Mouse (Mus musculus): ENCODE data around the gene Plekha7. TPM values are rescaled to one million over a fixed set of nuclear protein-coding genes. Genes with fewer than 3 reads are reported as not detected.
A peak's percentile ranks its signal among the peaks of the same experiment; 100 is the strongest.

The Plekha7 gene
- total RNA-seq, 1 experiment = 38.0 TPM

DNA sequence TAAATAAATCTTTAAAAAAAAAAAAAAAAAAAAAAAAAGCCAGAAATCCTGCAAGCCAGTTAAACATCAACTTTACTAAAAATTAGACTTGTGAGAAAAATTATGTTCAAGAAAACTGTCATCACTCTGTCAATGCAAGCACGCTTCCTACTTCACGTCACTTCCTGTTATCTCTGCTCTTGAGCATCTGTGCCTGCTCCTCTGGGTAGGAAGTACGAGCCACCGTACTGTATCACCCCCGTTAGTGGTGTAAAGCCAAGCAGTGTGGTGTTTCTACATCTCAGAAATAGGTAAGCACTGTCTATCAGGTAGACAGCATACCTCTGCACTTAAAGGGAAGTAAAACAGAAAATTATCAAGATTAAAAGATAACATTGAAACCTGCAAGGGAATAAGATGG lies 19.7 kb upstream of the Plekha7 start:
- Histone ChIP-seq H3K36me3 (ENCODE audit: control insufficient read depth, insufficient read depth, low read length, poor library complexity, severe bottlenecking) (peaks cover 16% of the 10 kb centered on the region), H3K9me3 (ENCODE audit: control insufficient read depth, insufficient read depth, low read depth, low read length) (no peaks in the 10 kb centered on the region), H3K27ac (ENCODE audit: insufficient read depth, low read depth, low read length, poor library complexity, severe bottlenecking) (no peak overlapping the region), H3K4me1 (ENCODE audit: control insufficient read depth in 2 of 2, insufficient read depth in 2 of 2, low read length in 2 of 2, poor library complexity in 1 of 2) (peaks cover 0 to 3% of the 10 kb centered on the region in 2 experiments; a peak in 1 of 4 replicates), H3K4me3 (ENCODE audit: insufficient read depth in 1 of 2, low read depth in 1 of 2, low read length in 2 of 2, poor library complexity in 1 of 2, severe bottlenecking in 1 of 2) (no peak overlapping the region), H3K9ac (ENCODE audit: insufficient read depth, low read depth, low read length, poor library complexity, severe bottlenecking) (no peak overlapping the region)
- DNase-seq (ENCODE audit: low read depth, low spot score) = no peak
- in situ Hi-C loops (cut with MboI; ENCODE audit: low sequenced_read_pairs in 2 of 2, unreplicated experiment in 2 of 2) = no loop called here
- TF ChIP-seq CHD2 (IDR thresholded peaks at IDR 0.05; ENCODE audit: low read depth, low read length) (no peak), ZC3H11A (IDR thresholded peaks at IDR 0.05; ENCODE audit: borderline replicate concordance, low read depth, low read length) (no peak), ZNF384 (IDR thresholded peaks at IDR 0.05; ENCODE audit: low read depth, low read length) (no peak), HCFC1 (IDR thresholded peaks at IDR 0.05; ENCODE audit: borderline replicate concordance, insufficient read depth, low read length) (no peak), MAFK (IDR thresholded peaks at IDR 0.05; ENCODE audit: insufficient read depth, low read depth, low read length) (no peak)

DNA sequence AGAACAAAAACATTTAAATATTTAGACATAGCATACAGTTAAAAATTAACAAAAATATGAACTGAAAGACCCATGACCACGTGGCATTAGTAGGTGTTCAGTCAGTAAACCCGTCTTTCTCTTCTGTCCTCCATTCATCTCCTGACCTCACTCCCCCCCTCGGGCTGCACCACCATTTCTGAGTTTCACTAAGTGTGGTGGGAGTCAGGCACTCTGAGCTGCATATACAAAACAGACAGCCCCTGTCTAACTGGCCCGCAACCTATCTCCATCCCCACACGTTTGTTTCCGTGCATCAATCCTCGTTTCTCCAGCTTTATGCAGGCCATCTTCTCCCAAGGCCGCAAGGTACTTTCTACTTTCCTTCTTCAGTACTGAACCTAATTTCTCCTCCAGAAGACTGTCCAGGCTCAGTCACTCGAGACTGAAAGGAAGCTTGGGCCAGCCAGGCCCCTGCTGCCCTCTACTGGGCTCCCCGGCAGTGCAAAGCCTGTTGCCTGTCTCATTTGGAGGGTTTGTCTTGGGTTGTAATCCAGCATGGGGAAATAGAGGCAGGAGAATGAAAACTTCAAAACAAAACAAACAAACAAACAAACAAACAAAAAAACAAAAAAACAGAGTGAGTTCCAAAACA lies 15.3 kb upstream of the Plekha7 start:
- Histone ChIP-seq H3K9ac (ENCODE audit: insufficient read depth, low read depth, low read length, poor library complexity, severe bottlenecking) (no peak overlapping the region; the same call in 1 of the 2 replicates), H3K36me3 (ENCODE audit: control insufficient read depth, insufficient read depth, low read length, poor library complexity, severe bottlenecking) (no peaks in the 10 kb centered on the region), H3K9me3 (ENCODE audit: control insufficient read depth, insufficient read depth, low read depth, low read length) (no peaks in the 10 kb centered on the region), H3K4me1 (ENCODE audit: control insufficient read depth in 2 of 2, insufficient read depth in 2 of 2, low read length in 2 of 2, poor library complexity in 1 of 2) (peaks cover 0 to 3% of the 10 kb centered on the region in 2 experiments; a peak in 1 of 4 replicates), H3K4me3 (ENCODE audit: insufficient read depth in 1 of 2, low read depth in 1 of 2, low read length in 2 of 2, poor library complexity in 1 of 2, severe bottlenecking in 1 of 2) (no peak overlapping the region), H3K27ac (ENCODE audit: insufficient read depth, low read depth, low read length, poor library complexity, severe bottlenecking) (no peak overlapping the region)
- DNase-seq (ENCODE audit: low read depth, low spot score) = peak; percentile 54
- TF ChIP-seq ZC3H11A (IDR thresholded peaks at IDR 0.05; ENCODE audit: borderline replicate concordance, low read depth, low read length) = peak; percentile 57; the same call in 1 of the 2 replicates
- no peak for TF ChIP-seq HCFC1 (IDR thresholded peaks at IDR 0.05; ENCODE audit: borderline replicate concordance, insufficient read depth, low read length)
- in situ Hi-C loops (cut with MboI; ENCODE audit: low sequenced_read_pairs in 2 of 2, unreplicated experiment in 2 of 2) = no loop called here

GRCm38 (mm10) chr7:116309456-116309855 lies 1.3 kb upstream of the Plekha7 start:
- Histone ChIP-seq H3K4me3 (ENCODE audit: insufficient read depth in 1 of 2, low read depth in 1 of 2, low read length in 2 of 2, poor library complexity in 1 of 2, severe bottlenecking in 1 of 2) (peak overlapping the region in 1 of 2 experiments; percentile 40; a peak in 1 of 4 replicates), H3K9ac (ENCODE audit: insufficient read depth, low read depth, low read length, poor library complexity, severe bottlenecking) (no peak overlapping the region; the same call in 1 of the 2 replicates), H3K27ac (ENCODE audit: insufficient read depth, low read depth, low read length, poor library complexity, severe bottlenecking) (peak overlapping the region; percentile 55; the same call in 1 of the 2 replicates), H3K36me3 (ENCODE audit: control insufficient read depth, insufficient read depth, low read length, poor library complexity, severe bottlenecking) (no peaks in the 10 kb centered on the region; the same call in 1 of the 2 replicates), H3K9me3 (ENCODE audit: control insufficient read depth, insufficient read depth, low read depth, low read length) (no peaks in the 10 kb centered on the region), H3K4me1 (ENCODE audit: control insufficient read depth in 2 of 2, insufficient read depth in 2 of 2, low read length in 2 of 2, poor library complexity in 1 of 2) (peaks cover 4 to 11% of the 10 kb centered on the region in 2 experiments; a peak in 3 of 4 replicates)
- TF ChIP-seq HCFC1 (IDR thresholded peaks at IDR 0.05; ENCODE audit: borderline replicate concordance, insufficient read depth, low read length) = no peak
- no peak for TF ChIP-seq CHD2 (IDR thresholded peaks at IDR 0.05; ENCODE audit: low read depth, low read length)
- no peak for TF ChIP-seq ZNF384 (IDR thresholded peaks at IDR 0.05; ENCODE audit: low read depth, low read length)
- no peak for TF ChIP-seq MAFK (IDR thresholded peaks at IDR 0.05; ENCODE audit: insufficient read depth, low read depth, low read length)
- no peak for TF ChIP-seq ZC3H11A (IDR thresholded peaks at IDR 0.05; ENCODE audit: borderline replicate concordance, low read depth, low read length)
- in situ Hi-C loops (cut with MboI; ENCODE audit: low sequenced_read_pairs in 2 of 2, unreplicated experiment in 2 of 2) = no loop called here
- no peak for DNase-seq (ENCODE audit: low read depth, low spot score)

- DNase-seq (ENCODE audit: low read depth, low spot score) = peak; percentile 71
- TF ChIP-seq CHD2 (IDR thresholded peaks at IDR 0.05; ENCODE audit: low read depth, low read length) (no peak), MAFK (IDR thresholded peaks at IDR 0.05; ENCODE audit: insufficient read depth, low read depth, low read length) (no peak), ZNF384 (IDR thresholded peaks at IDR 0.05; ENCODE audit: low read depth, low read length) (no peak)
- Histone ChIP-seq H3K4me3 (ENCODE audit: insufficient read depth in 1 of 2, low read depth in 1 of 2, low read length in 2 of 2, poor library complexity in 1 of 2, severe bottlenecking in 1 of 2) (peak overlapping the region; percentile 89 to 98), H3K9ac (ENCODE audit: insufficient read depth, low read depth, low read length, poor library complexity, severe bottlenecking) (peak overlapping the region; percentile 88), H3K36me3 (ENCODE audit: control insufficient read depth, insufficient read depth, low read length, poor library complexity, severe bottlenecking) (no peaks in the 10 kb centered on the region; the same call in 1 of the 2 replicates), H3K27ac (ENCODE audit: insufficient read depth, low read depth, low read length, poor library complexity, severe bottlenecking) (peak overlapping the region; percentile 98), H3K9me3 (ENCODE audit: control insufficient read depth, insufficient read depth, low read depth, low read length) (no peaks in the 10 kb centered on the region), H3K4me1 (ENCODE audit: control insufficient read depth in 2 of 2, insufficient read depth in 2 of 2, low read length in 2 of 2, poor library complexity in 1 of 2) (peaks cover 4 to 13% of the 10 kb centered on the region in 2 experiments; a peak in 3 of 4 replicates)
- in situ Hi-C loops (cut with MboI; ENCODE audit: low sequenced_read_pairs in 2 of 2, unreplicated experiment in 2 of 2) = no loop called here
These were observed 436 bp upstream of the Plekha7 start for GRCm38 (mm10) chr7:116308632-116308991.

Measured in ES-E14 (cell line).